Mouse (Mus musculus): ENCODE results near the gene Cops6. TPM values are rescaled to one million over a fixed set of nuclear protein-coding genes. Genes with fewer than 3 reads are reported as not detected.

Cops6 gene
- total and polyA plus RNA-seq, 3 experiments, result 116 to 135 (median 121) TPM

- peak; percentile 98 for DNase-seq
- Histone ChIP-seq H3K4me1 (ENCODE audit: control insufficient read depth, insufficient read depth, low read length) (peaks cover 4% of the 10 kb centered on the region), H3K79me2 (replicated peaks; ENCODE audit: control insufficient read depth, insufficient read depth, low read length) (no peaks in the 10 kb centered on the region), H3K36me3 (ENCODE audit: control insufficient read depth, insufficient read depth, low read length) (no peaks in the 10 kb centered on the region), H3K4me3 (peak within 1 kb of the TSS; percentile 87), H3K27me3 (ENCODE audit: control insufficient read depth, insufficient read depth, low read length) (no peaks in the 10 kb centered on the region), H3K27ac (peak within 1 kb of the TSS; percentile 96), H3K9ac (ENCODE audit: low read depth, low read length) (peak within 1 kb of the TSS; percentile 77)
- intact Hi-C loops (cut with DNase I), result loop anchor here (1.0 to 2.0 kb wide), 2 partner anchors 15 to 17 kb away; partner anchors contain the start of genes Cnpy4, Taf6 and Zfp113
- TF ChIP-seq CTCF (IDR thresholded peaks at IDR 0.05) (peak; percentile 47), EP300 (IDR thresholded peaks at IDR 0.05; ENCODE audit: insufficient read depth, low read depth, low read length) (no peak), POLR2A (IDR thresholded peaks at IDR 0.05; ENCODE audit: insufficient read depth, low read depth, low read length) (peak; percentile 60)
- WGBS, result under 1% methylated on average over 54 of the region's 54 CpGs
Measured at GRCm38 (mm10) chr5:138171695-138172491, 11.0 kb downstream of the Cops6 start, which contains the start of the genes Ap4m1 and Mcm7. Ap4m1 (plus strand) TSS chr5:138172002. Mcm7 (minus strand) TSS chr5:138172422.

DNA sequence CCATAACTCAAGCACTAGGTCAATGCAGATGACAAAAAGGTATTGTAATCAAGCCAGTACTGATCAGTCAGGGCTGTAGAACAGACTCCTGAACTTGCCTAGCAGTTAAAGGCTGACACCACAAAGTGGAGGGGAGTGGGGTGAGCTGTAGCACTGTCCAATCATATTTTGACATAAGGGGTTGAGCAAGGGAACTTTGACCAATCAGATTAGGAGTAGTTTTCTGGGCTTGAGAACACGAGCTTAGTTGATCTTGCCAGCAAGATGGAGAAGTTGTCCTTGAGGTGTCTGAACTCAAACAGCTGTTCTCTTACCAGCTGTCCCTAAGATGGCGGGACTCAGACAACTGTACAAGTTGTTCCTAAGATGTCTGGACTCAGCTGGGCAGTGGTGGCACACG is 12.3 kb downstream of the Cops6 start:
- intact Hi-C loops (cut with DNase I), result no loop called here

GRCm38 (mm10) chr5:138186950-138187638 is 26.2 kb downstream of the Cops6 start, which contains the start of the genes Taf6 and Cnpy4:
Taf6 (minus strand) TSS chr5:138187451.
Cnpy4 (plus strand) TSS chr5:138187485.
- H3K27ac ChIP-seq, result peak within 1 kb of the TSS; percentile 94
- intact Hi-C loops (cut with DNase I), result loop anchor here (1.0 kb wide), 1 partner anchor 15 kb away; the partner anchor contains the start of genes Ap4m1 and Mcm7
- DNase-seq, result peak; percentile 87 to 89
- H3K27me3 ChIP-seq (ENCODE audit: control insufficient read depth, insufficient read depth, low read length), result no peaks in the 10 kb centered on the region
- no peaks in the 10 kb centered on the region for H3K36me3 ChIP-seq (ENCODE audit: control insufficient read depth, insufficient read depth, low read length)
- H3K4me3 ChIP-seq, result peak within 1 kb of the TSS; percentile 97
- TF ChIP-seq POLR2A (IDR thresholded peaks at IDR 0.05; ENCODE audit: insufficient read depth, low read depth, low read length) (peak; percentile 90), EP300 (IDR thresholded peaks at IDR 0.05; ENCODE audit: insufficient read depth, low read depth, low read length) (no peak), CTCF (IDR thresholded peaks at IDR 0.05) (no peak)
- H3K4me1 ChIP-seq (ENCODE audit: control insufficient read depth, insufficient read depth, low read length), result no peaks in the 10 kb centered on the region
- peak within 1 kb of the TSS; percentile 97 for H3K9ac ChIP-seq (ENCODE audit: low read depth, low read length)
- WGBS, result under 1% methylated on average over 31 of the region's 31 CpGs
- no peaks in the 10 kb centered on the region for H3K79me2 ChIP-seq (replicated peaks; ENCODE audit: control insufficient read depth, insufficient read depth, low read length)

More for the DNA sequence above, 12.3 kb downstream of the Cops6 start:
- H3K9ac ChIP-seq (ENCODE audit: low read depth, low read length), result no peak overlapping the region
- DNase-seq, result no peak
- no peak overlapping the region for H3K4me3 ChIP-seq
- no peaks in the 10 kb centered on the region for H3K36me3 ChIP-seq (ENCODE audit: control insufficient read depth, insufficient read depth, low read length)
- H3K27ac ChIP-seq, result no peak overlapping the region
- TF ChIP-seq POLR2A (IDR thresholded peaks at IDR 0.05; ENCODE audit: insufficient read depth, low read depth, low read length) (no peak), CTCF (IDR thresholded peaks at IDR 0.05) (no peak), EP300 (IDR thresholded peaks at IDR 0.05; ENCODE audit: insufficient read depth, low read depth, low read length) (no peak)
- H3K27me3 ChIP-seq (ENCODE audit: control insufficient read depth, insufficient read depth, low read length), result no peaks in the 10 kb centered on the region
- peaks cover 4% of the 10 kb centered on the region for H3K4me1 ChIP-seq (ENCODE audit: control insufficient read depth, insufficient read depth, low read length)
- no peaks in the 10 kb centered on the region for H3K79me2 ChIP-seq (replicated peaks; ENCODE audit: control insufficient read depth, insufficient read depth, low read length)
- 79% methylated on average over 3 of the region's 3 CpGs for WGBS

GRCm38 (mm10) chr5:138187661-138188306 is 26.9 kb downstream of the Cops6 start:
- peak overlapping the region; percentile 97 for H3K4me3 ChIP-seq
- H3K4me1 ChIP-seq (ENCODE audit: control insufficient read depth, insufficient read depth, low read length), result no peaks in the 10 kb centered on the region
- H3K36me3 ChIP-seq (ENCODE audit: control insufficient read depth, insufficient read depth, low read length), result no peaks in the 10 kb centered on the region
- TF ChIP-seq POLR2A (IDR thresholded peaks at IDR 0.05; ENCODE audit: insufficient read depth, low read depth, low read length) (no peak), EP300 (IDR thresholded peaks at IDR 0.05; ENCODE audit: insufficient read depth, low read depth, low read length) (no peak)
- H3K27ac ChIP-seq, result peak overlapping the region; percentile 94
- H3K27me3 ChIP-seq (ENCODE audit: control insufficient read depth, insufficient read depth, low read length), result no peaks in the 10 kb centered on the region
- WGBS, result 1% methylated on average over 10 of the region's 10 CpGs
- peak overlapping the region; percentile 84 for H3K9ac ChIP-seq (ENCODE audit: low read depth, low read length)
- no peaks in the 10 kb centered on the region for H3K79me2 ChIP-seq (replicated peaks; ENCODE audit: control insufficient read depth, insufficient read depth, low read length)
- intact Hi-C loops (cut with DNase I), result loop anchor here (1.0 kb wide), 1 partner anchor 15 kb away; the partner anchor contains the start of genes Ap4m1 and Mcm7
- peak; percentile 72 to 82 for DNase-seq

Measured in heart, adult 2 months (tissue).